Mouse (Mus musculus) 3T3-L1 (cell line): ENCODE measurements at regions not wholly inside any gene's neighbourhood (a gene's known extent, or its start where the extent isn't known, plus 50 kb on each side); places are given as distances from the start of the nearest gene placed in this dataset.

Source experiments
- DNase-seq: peaks from one replicate; pipeline ENCODE4 v3.0.0-alpha.2; 2015; ENCODE audit warnings: low read depth, low spot score

GRCm38 (mm10) chr2:74463407-74463806, 115.8 kb downstream of the Lnpk start:
- DNase-seq = no peak

- DNase-seq = no peak
These were observed 117.9 kb downstream of the Lnpk start for GRCm38 (mm10) chr2:74461211-74461844.

- DNase-seq = no peak
These were observed 124.8 kb downstream of the Lnpk start for GRCm38 (mm10) chr2:74454431-74454830.

GRCm38 (mm10) chr2:74452679-74453078, 126.6 kb downstream of the Lnpk start:
- DNase-seq = no peak

- no peak for DNase-seq
These were observed 127.7 kb downstream of the Lnpk start for GRCm38 (mm10) chr2:74451578-74451977.

GRCm38 (mm10) chr2:74451038-74451437, 128.2 kb downstream of the Lnpk start:
- DNase-seq = no peak

GRCm38 (mm10) chr2:74450064-74450765, 129.0 kb downstream of the Lnpk start:
- DNase-seq = no peak

- no peak for DNase-seq
These were observed 143.9 kb downstream of the Lnpk start for GRCm38 (mm10) chr2:74435184-74435911.

GRCm38 (mm10) chr2:74426746-74427145, 152.5 kb downstream of the Lnpk start:
- DNase-seq = no peak

- no peak for DNase-seq
These were observed 154.5 kb downstream of the Lnpk start for GRCm38 (mm10) chr2:74424726-74425125.

GRCm38 (mm10) chr2:74416097-74416496, 163.1 kb downstream of the Lnpk start:
- DNase-seq = peak; percentile 58

GRCm38 (mm10) chr2:74414721-74415120, 164.5 kb downstream of the Lnpk start:
- no peak for DNase-seq

- DNase-seq = no peak
These were observed 169.3 kb downstream of the Lnpk start for GRCm38 (mm10) chr2:74409856-74410404.

- peak; percentile 21 for DNase-seq
These were observed 174.7 kb downstream of the Lnpk start for GRCm38 (mm10) chr2:74404493-74404892.

GRCm38 (mm10) chr2:74391064-74391463, 188.2 kb downstream of the Lnpk start:
- DNase-seq = no peak

GRCm38 (mm10) chr2:74388078-74388477, 191.2 kb downstream of the Lnpk start:
- no peak for DNase-seq

GRCm38 (mm10) chr2:74384918-74385317, 194.3 kb downstream of the Lnpk start:
- DNase-seq = no peak

GRCm38 (mm10) chr2:74380574-74381287, 198.5 kb downstream of the Lnpk start:
- no peak for DNase-seq

GRCm38 (mm10) chr2:74378709-74379108, 200.5 kb downstream of the Lnpk start:
- no peak for DNase-seq

GRCm38 (mm10) chr2:74373938-74374337, 205.3 kb downstream of the Lnpk start:
- no peak for DNase-seq

GRCm38 (mm10) chr2:74373056-74373455, 206.2 kb downstream of the Lnpk start:
- DNase-seq = no peak

- DNase-seq = no peak
These were observed 216.0 kb downstream of the Lnpk start for GRCm38 (mm10) chr2:74363255-74363654.
